Mouse (Mus musculus) adipose tissue, adult 10 weeks (tissue): ENCODE measurements around the gene Amer3. TPM values are rescaled to one million over a fixed set of nuclear protein-coding genes. Genes with fewer than 3 reads are reported as not detected.

ENCODE experiments used
- polyA plus RNA-seq: library from polyadenylated mRNA; stranded (reverse); fragments of 350-450 nt; fragmentation: Illumina TruSeq; extraction: RNeasy Lipid Tissue Mini Kit (QIAGEN cat#74804); gene quantifications from one replicate; pipeline ENCODE4 v1.2.3, GENCODE M21; 2014; ENCODE audit warnings: low read depth, low replicate concordance

The Amer3 gene
- polyA plus RNA-seq, result not detected

DNA sequence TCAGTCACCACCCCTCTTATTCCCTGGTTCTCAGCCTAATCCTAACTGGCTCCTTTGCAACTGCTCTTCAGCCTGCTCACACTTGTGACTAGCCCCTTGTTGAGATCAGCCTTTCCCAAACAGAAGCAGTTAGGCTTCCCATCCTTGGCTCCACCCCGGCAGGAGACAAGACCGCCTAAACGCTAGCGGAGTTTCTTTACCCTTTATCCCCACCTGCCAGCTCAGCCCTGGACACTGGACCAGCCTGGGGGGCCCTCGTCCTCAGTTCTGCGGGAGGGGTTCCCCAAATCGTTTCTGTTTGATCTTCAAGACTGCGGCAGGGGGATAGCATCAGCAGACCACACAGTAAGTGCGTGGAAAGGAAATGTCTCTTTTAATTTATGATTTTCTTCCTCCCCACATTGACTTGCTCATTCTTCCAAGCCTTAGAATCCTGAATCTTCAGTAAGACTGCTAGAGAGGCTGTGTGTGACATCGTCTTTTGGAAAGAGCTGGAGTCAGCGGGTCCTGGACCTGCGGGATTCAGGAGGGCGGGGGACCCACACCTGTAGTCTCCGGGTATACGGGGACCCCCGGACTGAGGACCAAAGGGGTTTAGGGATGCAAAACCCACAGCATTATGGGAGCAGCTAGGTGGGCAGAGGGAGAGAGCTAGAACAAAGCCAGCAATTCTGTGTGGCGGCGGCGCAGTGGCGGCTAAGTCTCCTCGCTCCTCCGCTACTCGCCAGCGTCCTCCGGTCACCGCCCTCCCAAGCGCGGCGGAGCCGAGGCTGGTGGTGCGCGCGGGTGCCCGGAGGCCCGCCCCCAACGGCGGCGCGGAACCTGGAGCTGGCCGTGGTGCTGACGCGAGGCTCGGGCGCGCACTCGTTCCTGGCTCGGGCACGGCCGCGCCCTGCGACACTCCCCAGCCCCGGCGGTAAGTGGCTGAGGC is at the start of gene Amer3:
Gene Amer3, plus strand, starts transcription at position 807 of the 931 bp plus-strand sequence.

DNA sequence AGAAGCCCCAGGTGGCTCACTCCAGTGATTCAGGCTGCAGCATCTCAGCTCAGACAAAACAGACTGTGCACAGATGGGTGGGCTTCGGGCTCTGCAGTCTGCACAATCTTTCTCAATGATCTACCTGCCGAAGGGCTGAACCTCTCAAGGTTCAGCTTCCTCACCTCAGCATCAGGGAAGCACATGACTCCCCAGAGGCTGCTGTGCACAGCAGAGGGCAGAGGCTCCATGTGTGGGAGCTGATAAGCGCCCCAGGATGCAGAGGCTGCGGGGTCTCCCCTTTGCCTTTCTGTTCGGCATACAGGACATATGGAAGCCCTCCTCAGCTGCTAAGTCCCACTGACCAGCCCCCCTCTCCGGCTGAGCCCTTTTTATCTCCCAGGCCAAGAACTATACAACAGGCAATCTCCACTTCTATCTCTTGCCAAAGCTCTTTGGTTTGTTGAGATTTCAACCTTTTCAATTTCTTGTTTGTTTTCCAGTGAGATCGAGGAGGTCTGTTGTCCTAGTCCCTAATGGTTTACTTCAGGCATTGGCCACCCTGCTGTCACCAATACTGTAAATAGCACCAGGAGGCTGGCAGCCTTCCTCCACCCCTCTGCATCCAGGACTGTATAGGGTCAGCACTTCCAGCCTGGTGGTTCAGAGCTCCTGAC is 44.3 kb upstream of the Amer3 start, which contains the start of gene Cfc1:
Gene Cfc1, plus strand, starts transcription at position 606 of the 656 bp plus-strand sequence.

GRCm38 (mm10) chr1:34560843-34561242 is 18.6 kb upstream of the Amer3 start, which contains the start of gene Prss40:
Prss40 (minus strand) TSS chr1:34560943.

Other genes starting within 250 kb of the Amer3 start
- 22.5 TPM for gene Ccdc115, start 140.0 kb upstream of the Amer3 start, polyA plus RNA-seq
- gene Imp4, start 139.8 kb upstream of the Amer3 start, polyA plus RNA-seq, result 29.5 TPM
- gene Ptpn18, start 119.9 kb upstream of the Amer3 start, polyA plus RNA-seq, result 15.6 TPM
- 8.2 TPM for gene Prss39, start 81.2 kb upstream of the Amer3 start, polyA plus RNA-seq
- gene Cfc1, start 44.0 kb upstream of the Amer3 start, polyA plus RNA-seq, result not detected
- 1.6 TPM for gene Prss40, start 18.7 kb upstream of the Amer3 start, polyA plus RNA-seq